Mouse (Mus musculus) embryonic facial prominence, embryonic 10.5 days (tissue): ENCODE results near the gene Olfr92. TPM values are rescaled to one million over a fixed set of nuclear protein-coding genes. Genes with fewer than 3 reads are reported as not detected.

ENCODE experiments used
- polyA plus RNA-seq: library from polyadenylated mRNA; unstranded; fragments of >200 nt; fragmentation: Nextera tagmentation; extraction: Ambion mirVana; gene quantifications from 2 replicates; pipeline ENCODE4 v1.2.1, GENCODE M21; 2016

The Olfr92 gene
- polyA plus RNA-seq, 1 experiment from 2014 or later: not detected

Other genes starting within 250 kb of the Olfr92 start
- gene Trim40, start 230.0 kb downstream of the Olfr92 start, polyA plus RNA-seq: not detected in 2 replicates
- not detected in 2 replicates for gene Trim31, start 222.0 kb downstream of the Olfr92 start, polyA plus RNA-seq
- not detected in 2 replicates for gene Rnf39, start 177.2 kb downstream of the Olfr92 start, polyA plus RNA-seq
- gene Ppp1r11, start 168.3 kb downstream of the Olfr92 start, polyA plus RNA-seq: 151 and 153 TPM in 2 replicates
- 95.1 and 100 TPM in 2 replicates for gene Znrd1, start 161.5 kb downstream of the Olfr92 start, polyA plus RNA-seq
- gene Znrd1as, start 161.5 kb downstream of the Olfr92 start, polyA plus RNA-seq: 7.2 and 9.7 TPM in 2 replicates
- not detected in 2 replicates for gene 2410137M14Rik, start 138.9 kb downstream of the Olfr92 start, polyA plus RNA-seq
- 0.52 and 0.87 TPM in 2 replicates for gene H2-M5, start 130.6 kb downstream of the Olfr92 start, polyA plus RNA-seq
- 97.0 and 106 TPM in 2 replicates for gene Zfp57, start 118.9 kb downstream of the Olfr92 start, polyA plus RNA-seq
- gene Mog, start 96.7 kb downstream of the Olfr92 start, polyA plus RNA-seq: 0.18 and 0.31 TPM in 2 replicates
- gene Gabbr1, start 74.1 kb downstream of the Olfr92 start, polyA plus RNA-seq: 7.0 and 9.4 TPM in 2 replicates
- gene Olfr90, start 31.6 kb downstream of the Olfr92 start, polyA plus RNA-seq: 0.19 TPM in 1 of 2 replicates, not detected in the other
- gene Olfr91, start 21.8 kb downstream of the Olfr92 start, polyA plus RNA-seq: not detected in 2 replicates
- not detected in 2 replicates for gene Olfr93, start 41.4 kb upstream of the Olfr92 start, polyA plus RNA-seq
- not detected in 2 replicates for gene Ubd, start 73.8 kb upstream of the Olfr92 start, polyA plus RNA-seq
- gene Olfr94, start 80.9 kb upstream of the Olfr92 start, polyA plus RNA-seq: not detected in 2 replicates
- gene Olfr95, start 93.0 kb upstream of the Olfr92 start, polyA plus RNA-seq: not detected in 2 replicates
- not detected in 2 replicates for gene Olfr96, start 100.1 kb upstream of the Olfr92 start, polyA plus RNA-seq
- not detected in 2 replicates for gene Olfr97, start 117.2 kb upstream of the Olfr92 start, polyA plus RNA-seq
- gene Olfr98, start 143.7 kb upstream of the Olfr92 start, polyA plus RNA-seq: not detected in 2 replicates
- gene H2-M3, start 150.1 kb upstream of the Olfr92 start, polyA plus RNA-seq: 1.7 and 1.8 TPM in 2 replicates
- gene Olfr99, start 163.4 kb upstream of the Olfr92 start, polyA plus RNA-seq: not detected in 2 replicates
- not detected in 2 replicates for gene Olfr101, start 184.2 kb upstream of the Olfr92 start, polyA plus RNA-seq
- not detected in 2 replicates for gene Olfr102, start 197.0 kb upstream of the Olfr92 start, polyA plus RNA-seq
- not detected in 2 replicates for gene Olfr103, start 219.6 kb upstream of the Olfr92 start, polyA plus RNA-seq
- not detected in 2 replicates for gene Olfr104-ps, start 239.5 kb upstream of the Olfr92 start, polyA plus RNA-seq